Mouse (Mus musculus): ENCODE measurements around the gene Cacnb1. TPM values are rescaled to one million over a fixed set of nuclear protein-coding genes. Genes with fewer than 3 reads are reported as not detected.

Gene Cacnb1
- polyA plus RNA-seq, 2 experiments: 21.5 to 51.4 TPM

DNA sequence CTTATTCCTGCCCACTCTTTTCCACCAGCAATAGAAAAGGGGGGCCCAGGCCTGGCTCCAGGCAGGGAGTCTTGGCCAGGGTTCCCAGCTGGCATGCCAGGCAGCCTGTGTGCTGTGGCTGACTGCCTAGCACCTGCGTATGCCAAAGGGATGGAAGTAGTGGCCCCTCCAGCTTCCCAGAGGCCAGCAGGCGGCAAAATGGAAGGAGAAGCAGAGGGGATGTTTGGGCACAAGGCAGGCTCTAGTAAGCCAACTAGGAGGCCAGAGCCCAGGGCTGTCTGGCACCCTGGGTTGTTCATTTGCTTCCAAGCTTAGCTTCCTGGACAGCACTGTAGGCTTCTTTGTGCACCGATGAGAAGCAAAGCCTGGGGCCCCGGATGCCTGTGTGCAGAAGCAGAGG is 24.9 kb upstream of the Cacnb1 start:
- Histone ChIP-seq H3K36me3 (ENCODE audit: control insufficient read depth, insufficient read depth, low read length) (no peaks in the 10 kb centered on the region), H3K27me3 (ENCODE audit: control insufficient read depth, insufficient read depth, low read length) (peaks cover 30% of the 10 kb centered on the region), H3K4me2 (replicated peaks; ENCODE audit: low read depth, low read length, severe bottlenecking) (no peak overlapping the region), H3K27ac (replicated peaks; ENCODE audit: low read depth, low read length) (no peak overlapping the region), H3K4me1 (ENCODE audit: control insufficient read depth, insufficient read depth, low read length) (no peaks in the 10 kb centered on the region), H3K4me3 (replicated peaks; ENCODE audit: low read length) (no peak overlapping the region), H3K9ac (ENCODE audit: low read depth, low read length, severe bottlenecking) (no peak overlapping the region), H3K9me3 (ENCODE audit: control insufficient read depth, low read length) (no peaks in the 10 kb centered on the region)
- ATAC-seq (ENCODE audit: low FRiP score, low read depth) (no peak), DNase-seq (ENCODE audit: low spot score) (no peak)
- 74% methylated on average over 4 of the region's 4 CpGs for WGBS
- TF ChIP-seq POLR2A (IDR thresholded peaks at IDR 0.05; ENCODE audit: borderline replicate concordance, extremely low read depth, insufficient read depth, insufficient read length): no peak

GRCm38 (mm10) chr11:98046466-98046865 is 23.6 kb upstream of the Cacnb1 start:
- no peak overlapping the region for H3K9ac ChIP-seq (ENCODE audit: low read depth, low read length, severe bottlenecking)
- no peaks in the 10 kb centered on the region for H3K36me3 ChIP-seq (ENCODE audit: control insufficient read depth, insufficient read depth, low read length)
- peaks cover 17% of the 10 kb centered on the region for H3K27me3 ChIP-seq (ENCODE audit: control insufficient read depth, insufficient read depth, low read length)
- H3K4me2 ChIP-seq (replicated peaks; ENCODE audit: low read depth, low read length, severe bottlenecking): no peak overlapping the region
- no peaks in the 10 kb centered on the region for H3K4me1 ChIP-seq (ENCODE audit: control insufficient read depth, insufficient read depth, low read length)
- no peaks in the 10 kb centered on the region for H3K9me3 ChIP-seq (ENCODE audit: control insufficient read depth, low read length)
- 78% methylated on average over 1 of the region's 1 CpGs for WGBS
- DNase-seq (ENCODE audit: low spot score) (no peak), ATAC-seq (ENCODE audit: low FRiP score, low read depth) (no peak)
- no peak overlapping the region for H3K27ac ChIP-seq (replicated peaks; ENCODE audit: low read depth, low read length)
- no peak for TF ChIP-seq POLR2A (IDR thresholded peaks at IDR 0.05; ENCODE audit: borderline replicate concordance, extremely low read depth, insufficient read depth, insufficient read length)
- H3K4me3 ChIP-seq (replicated peaks; ENCODE audit: low read length): no peak overlapping the region

- peaks cover 8% of the 10 kb centered on the region for H3K27me3 ChIP-seq (ENCODE audit: control insufficient read depth, insufficient read depth, low read length)
- no peak for TF ChIP-seq POLR2A (IDR thresholded peaks at IDR 0.05; ENCODE audit: borderline replicate concordance, extremely low read depth, insufficient read depth, insufficient read length)
- H3K4me2 ChIP-seq (replicated peaks; ENCODE audit: low read depth, low read length, severe bottlenecking): no peak overlapping the region
- no peak overlapping the region for H3K27ac ChIP-seq (replicated peaks; ENCODE audit: low read depth, low read length)
- DNase-seq (ENCODE audit: low spot score) (no peak), ATAC-seq (ENCODE audit: low FRiP score, low read depth) (no peak)
- no peaks in the 10 kb centered on the region for H3K9me3 ChIP-seq (ENCODE audit: control insufficient read depth, low read length)
- no peaks in the 10 kb centered on the region for H3K36me3 ChIP-seq (ENCODE audit: control insufficient read depth, insufficient read depth, low read length)
- H3K4me3 ChIP-seq (replicated peaks; ENCODE audit: low read length): no peak overlapping the region
- WGBS: 70% methylated on average over 4 of the region's 4 CpGs
- H3K9ac ChIP-seq (ENCODE audit: low read depth, low read length, severe bottlenecking): no peak overlapping the region
- H3K4me1 ChIP-seq (ENCODE audit: control insufficient read depth, insufficient read depth, low read length): no peaks in the 10 kb centered on the region
These were observed 22.8 kb upstream of the Cacnb1 start for GRCm38 (mm10) chr11:98045596-98045995.

DNA sequence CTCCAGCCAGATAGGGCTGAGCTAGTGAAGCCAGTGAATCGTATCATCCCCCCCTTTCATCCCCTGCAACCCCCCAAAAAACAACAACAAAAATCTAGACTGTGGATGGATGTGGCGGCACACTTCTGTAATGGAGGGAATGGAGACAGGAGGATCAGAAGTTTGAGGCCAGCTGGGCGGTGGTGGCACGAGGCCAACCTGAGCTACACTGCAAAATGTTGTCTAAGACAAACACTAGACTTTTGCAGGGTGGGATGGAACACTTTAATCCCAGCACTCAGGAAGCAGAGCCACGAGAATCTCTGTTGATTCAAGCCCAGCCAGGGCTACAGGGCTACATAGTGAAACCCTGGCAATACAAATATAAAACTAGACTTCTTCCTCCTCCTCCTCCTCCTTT is 21.2 kb upstream of the Cacnb1 start:
- no peaks in the 10 kb centered on the region for H3K36me3 ChIP-seq (ENCODE audit: control insufficient read depth, insufficient read depth, low read length)
- WGBS: 65% methylated on average over 5 of the region's 5 CpGs
- no peaks in the 10 kb centered on the region for H3K4me1 ChIP-seq (ENCODE audit: control insufficient read depth, insufficient read depth, low read length)
- no peak for TF ChIP-seq POLR2A (IDR thresholded peaks at IDR 0.05; ENCODE audit: borderline replicate concordance, extremely low read depth, insufficient read depth, insufficient read length)
- no peaks in the 10 kb centered on the region for H3K9me3 ChIP-seq (ENCODE audit: control insufficient read depth, low read length)
- no peak for DNase-seq (ENCODE audit: low spot score)
- no peak overlapping the region for H3K4me3 ChIP-seq (replicated peaks; ENCODE audit: low read length)
- H3K27ac ChIP-seq (replicated peaks; ENCODE audit: low read depth, low read length): no peak overlapping the region
- no peak overlapping the region for H3K9ac ChIP-seq (ENCODE audit: low read depth, low read length, severe bottlenecking)
- no peaks in the 10 kb centered on the region for H3K27me3 ChIP-seq (ENCODE audit: control insufficient read depth, insufficient read depth, low read length)
- no peak for ATAC-seq (ENCODE audit: low FRiP score, low read depth)
- no peak overlapping the region for H3K4me2 ChIP-seq (replicated peaks; ENCODE audit: low read depth, low read length, severe bottlenecking)

DNA sequence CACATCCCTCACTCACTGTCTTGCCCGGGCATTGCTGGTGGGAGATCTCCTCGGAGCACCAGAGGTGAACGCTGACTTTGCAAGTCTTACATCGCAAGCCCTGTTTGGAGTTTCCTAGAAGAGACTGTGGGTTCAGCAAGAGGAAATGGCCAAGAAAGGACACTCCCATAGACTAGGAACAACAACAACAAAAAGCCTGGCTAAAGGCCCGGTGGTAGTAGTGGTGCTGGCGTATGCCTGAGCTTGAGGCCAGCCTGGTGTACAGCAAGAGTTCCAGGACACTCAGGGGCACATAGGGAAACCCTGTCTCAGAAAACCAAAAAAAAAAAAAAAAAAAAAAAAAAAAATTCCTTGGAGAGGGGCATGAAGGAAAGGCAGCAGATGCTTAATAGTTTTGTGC is 19.9 kb upstream of the Cacnb1 start:
- H3K4me1 ChIP-seq (ENCODE audit: control insufficient read depth, insufficient read depth, low read length): no peaks in the 10 kb centered on the region
- ATAC-seq (ENCODE audit: low FRiP score, low read depth) (no peak), DNase-seq (ENCODE audit: low spot score) (no peak)
- TF ChIP-seq POLR2A (IDR thresholded peaks at IDR 0.05; ENCODE audit: borderline replicate concordance, extremely low read depth, insufficient read depth, insufficient read length): no peak
- no peak overlapping the region for H3K4me3 ChIP-seq (replicated peaks; ENCODE audit: low read length)
- WGBS: 88% methylated on average over 6 of the region's 6 CpGs
- H3K9ac ChIP-seq (ENCODE audit: low read depth, low read length, severe bottlenecking): no peak overlapping the region
- no peaks in the 10 kb centered on the region for H3K9me3 ChIP-seq (ENCODE audit: control insufficient read depth, low read length)
- no peaks in the 10 kb centered on the region for H3K36me3 ChIP-seq (ENCODE audit: control insufficient read depth, insufficient read depth, low read length)
- H3K27ac ChIP-seq (replicated peaks; ENCODE audit: low read depth, low read length): no peak overlapping the region
- peaks cover 4% of the 10 kb centered on the region; the same call in 1 of the 2 replicates for H3K27me3 ChIP-seq (ENCODE audit: control insufficient read depth, insufficient read depth, low read length)
- H3K4me2 ChIP-seq (replicated peaks; ENCODE audit: low read depth, low read length, severe bottlenecking): no peak overlapping the region

DNA sequence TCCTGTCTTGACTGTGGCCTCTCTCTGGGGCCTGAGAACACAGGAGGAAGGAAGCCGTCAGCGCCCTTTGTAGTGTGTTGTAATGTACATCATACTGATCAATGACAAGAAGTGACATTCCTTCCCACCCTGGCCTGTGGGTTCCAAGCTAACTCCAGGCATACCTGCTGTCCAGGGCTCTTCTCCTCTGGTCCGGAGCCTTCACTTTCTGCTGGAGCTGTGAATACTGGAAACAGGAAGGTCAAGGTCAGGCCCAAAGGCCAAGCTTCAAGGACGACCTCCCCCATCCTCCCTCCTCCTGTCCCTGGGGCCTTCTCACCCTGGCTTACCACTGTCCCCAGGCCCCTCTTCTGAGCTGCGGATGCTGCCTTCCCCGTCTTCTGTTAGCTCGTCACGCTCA is 18.1 kb upstream of the Cacnb1 start:
- WGBS: 66% methylated on average over 8 of the region's 8 CpGs

More for the DNA sequence above, 18.1 kb upstream of the Cacnb1 start:
- no peak overlapping the region for H3K9ac ChIP-seq (ENCODE audit: low read depth, low read length, severe bottlenecking)
- H3K36me3 ChIP-seq (ENCODE audit: control insufficient read depth, insufficient read depth, low read length): no peaks in the 10 kb centered on the region
- no peaks in the 10 kb centered on the region for H3K9me3 ChIP-seq (ENCODE audit: control insufficient read depth, low read length)
- DNase-seq (ENCODE audit: low spot score): no peak
- H3K27me3 ChIP-seq (ENCODE audit: control insufficient read depth, insufficient read depth, low read length): peaks cover 13% of the 10 kb centered on the region; the same call in 1 of the 2 replicates
- no peak overlapping the region for H3K4me2 ChIP-seq (replicated peaks; ENCODE audit: low read depth, low read length, severe bottlenecking)
- H3K4me1 ChIP-seq (ENCODE audit: control insufficient read depth, insufficient read depth, low read length): no peaks in the 10 kb centered on the region
- H3K27ac ChIP-seq (replicated peaks; ENCODE audit: low read depth, low read length): no peak overlapping the region
- no peak for TF ChIP-seq POLR2A (IDR thresholded peaks at IDR 0.05; ENCODE audit: borderline replicate concordance, extremely low read depth, insufficient read depth, insufficient read length)
- ATAC-seq (ENCODE audit: low FRiP score, low read depth): no peak
- H3K4me3 ChIP-seq (replicated peaks; ENCODE audit: low read length): no peak overlapping the region

All from limb, embryonic 14.5 days (tissue).